Mouse (Mus musculus) layer of hippocampus, adult 2 months (tissue): ENCODE data around the gene Mmgt2. TPM values are rescaled to one million over a fixed set of nuclear protein-coding genes. Genes with fewer than 3 reads are reported as not detected.
A peak's percentile ranks its signal among the peaks of the same experiment; 100 is the strongest.
"Not testable (repeated sequence)": the region's sequence is repeated elsewhere in the genome, so short reads cannot be mapped to it uniquely, and the experiment has no call there.

ENCODE experiments used
- DNase-seq, 2 experiments: peaks; one replicate each; pipeline ENCODE4 v3.0.0; 2022; ENCODE audit warnings: low spot score in 2 of 2
- H3K27ac ChIP-seq: fragments of 200-600 bp; 2 replicates; pipeline ENCODE4 v1.8.1; 2022
- H3K4me3 ChIP-seq: fragments of 200-600 bp; 2 replicates; pipeline ENCODE4 v1.8.1; 2022; ENCODE audit warnings: mild to moderate bottlenecking
- CTCF ChIP-seq: fragments of 200-600 bp; conservative IDR thresholded peaks from 2 replicates; pipeline ENCODE4 v1.8.1; 2022; ENCODE audit warnings: antibody characterized with exemption, mild to moderate bottlenecking, moderate library complexity
- total RNA-seq, 2 experiments: library from RNA; stranded (reverse); gene quantifications; 2 replicates each; pipeline ENCODE4 v1.2.3; 2021

The Mmgt2 gene
- total RNA-seq, 2 experiments from 2014 or later = 15.8 to 16.5 TPM

GRCm38 (mm10) chr11:62644602-62645336, 3.7 kb upstream of the Mmgt2 start:
- no peak overlapping the region for H3K4me3 ChIP-seq
- no peak overlapping the region for H3K27ac ChIP-seq
- no peak for TF ChIP-seq CTCF
- DNase-seq = no peak

- H3K4me3 ChIP-seq = no peak overlapping the region
- no peak overlapping the region for H3K27ac ChIP-seq
- TF ChIP-seq CTCF = no peak
- no peak for DNase-seq
Observed at GRCm38 (mm10) chr11:62645337-62645675, 3.2 kb upstream of the Mmgt2 start.

GRCm38 (mm10) chr11:62645732-62646494, 2.6 kb upstream of the Mmgt2 start:
- Histone ChIP-seq H3K4me3 (no peak overlapping the region; the same call in 1 of the 2 replicates), H3K27ac (no peak overlapping the region)
- no peak for TF ChIP-seq CTCF
- peak in 1 of 2 experiments; percentile 15 for DNase-seq

- H3K27ac ChIP-seq = no peak overlapping the region
Observed at GRCm38 (mm10) chr11:62646495-62646843, 2.0 kb upstream of the Mmgt2 start.

GRCm38 (mm10) chr11:62646958-62647515, 1.4 kb upstream of the Mmgt2 start:
- Histone ChIP-seq H3K27ac (no peak overlapping the region), H3K4me3 (peak overlapping the region; percentile 65; the same call in 1 of the 2 replicates)
- no peak for DNase-seq
- no peak for TF ChIP-seq CTCF

More at GRCm38 (mm10) chr11:62646495-62646843, 2.0 kb upstream of the Mmgt2 start:
- TF ChIP-seq CTCF = no peak
- no peak for DNase-seq
- H3K4me3 ChIP-seq = no peak overlapping the region; the same call in 1 of the 2 replicates

- no peak for TF ChIP-seq CTCF
- DNase-seq = no peak
- peak within 1 kb of the TSS; percentile 79 for H3K27ac ChIP-seq
- peak within 1 kb of the TSS; percentile 67 for H3K4me3 ChIP-seq
Observed at GRCm38 (mm10) chr11:62647661-62648590, 538 bp upstream of the Mmgt2 start, which contains the start of gene Lrrc75a. Gene Lrrc75a (minus strand): TSS chr11:62648523.

GRCm38 (mm10) chr11:62649803-62650202, 1.3 kb downstream of the Mmgt2 start:
- not testable (repeated sequence) for DNase-seq, H3K27ac ChIP-seq

GRCm38 (mm10) chr11:62651563-62651962, 3.1 kb downstream of the Mmgt2 start:
- no peak for DNase-seq
- Histone ChIP-seq H3K4me3 (no peak overlapping the region), H3K27ac (peak overlapping the region; percentile 39; the same call in 1 of the 2 replicates)
- TF ChIP-seq CTCF = no peak

More at GRCm38 (mm10) chr11:62649803-62650202, 1.3 kb downstream of the Mmgt2 start:
- H3K4me3 ChIP-seq = not testable (repeated sequence)

GRCm38 (mm10) chr11:62652080-62652479, 3.6 kb downstream of the Mmgt2 start:
- peak overlapping the region; percentile 39; the same call in 1 of the 2 replicates for H3K27ac ChIP-seq
- H3K4me3 ChIP-seq = no peak overlapping the region
- 0 out of 2 replicates have a peak, but pooled peaks have one; percentile 5 for TF ChIP-seq CTCF
- DNase-seq = no peak

GRCm38 (mm10) chr11:62660885-62661284, 12.4 kb downstream of the Mmgt2 start:
- Histone ChIP-seq H3K4me3 (no peak overlapping the region), H3K27ac (no peak overlapping the region)
- no peak for TF ChIP-seq CTCF
- no peak for DNase-seq

GRCm38 (mm10) chr11:62664250-62664649, 15.8 kb downstream of the Mmgt2 start:
- TF ChIP-seq CTCF = no peak
- no peak overlapping the region for H3K27ac ChIP-seq
- H3K4me3 ChIP-seq = no peak overlapping the region
- DNase-seq = no peak

- Histone ChIP-seq H3K4me3 (no peak overlapping the region), H3K27ac (no peak overlapping the region)
- TF ChIP-seq CTCF = no peak
- DNase-seq = no peak
Observed at GRCm38 (mm10) chr11:62668986-62669385, 20.5 kb downstream of the Mmgt2 start.

GRCm38 (mm10) chr11:62669471-62669870, 21.0 kb downstream of the Mmgt2 start:
- peak; percentile 54 to 81 for DNase-seq
- no peak for TF ChIP-seq CTCF
- peak overlapping the region; percentile 53; the same call in 1 of the 2 replicates for H3K27ac ChIP-seq
- H3K4me3 ChIP-seq = peak overlapping the region; percentile 20; the same call in 1 of the 2 replicates
